Mouse (Mus musculus) kidney, adult 2 months (tissue): ENCODE results near the gene Igdcc3. TPM values are rescaled to one million over a fixed set of nuclear protein-coding genes. Genes with fewer than 3 reads are reported as not detected.

Experiments
- DNase-seq: peaks from one replicate; pipeline ENCODE4 v3.0.0; 2021
- H3K27ac ChIP-seq: fragments of 200-500 bp; 2 replicates; pipeline ENCODE4 v1.5.1; 2012; ENCODE audit warnings: low read depth, low read length, control low read depth, inconsistent platforms; ENCODE audit not compliant: insufficient read depth
- H3K27me3 ChIP-seq: fragments of 200-500 bp; replicated peaks from 2 replicates; pipeline ENCODE4 v1.6.1; 2012; ENCODE audit warnings: mild to moderate bottlenecking, moderate library complexity, low read length, inconsistent platforms; ENCODE audit not compliant: control insufficient read depth, insufficient read depth
- H3K36me3 ChIP-seq: fragments of 200-500 bp; 2 replicates; pipeline ENCODE4 v1.6.1; 2012; ENCODE audit warnings: mild to moderate bottlenecking, moderate library complexity, low read length, inconsistent platforms; ENCODE audit not compliant: control insufficient read depth, insufficient read depth
- H3K4me1 ChIP-seq: fragments of 200-500 bp; 2 replicates; pipeline ENCODE4 v1.6.1; 2011; ENCODE audit warnings: low read length; ENCODE audit not compliant: control insufficient read depth, insufficient read depth
- H3K4me3 ChIP-seq: fragments of 200-500 bp; 2 replicates; pipeline ENCODE4 v1.5.1; 2011; ENCODE audit warnings: mild to moderate bottlenecking, low read depth, low read length, control low read depth; ENCODE audit not compliant: insufficient read depth
- CTCF ChIP-seq: fragments of 200-500 bp; conservative IDR thresholded peaks from 2 replicates; pipeline ENCODE4 v1.5.1; 2011; ENCODE audit warnings: low read depth, mild to moderate bottlenecking, control low read depth, low read length, moderate library complexity, mixed read lengths; ENCODE audit not compliant: insufficient read depth, insufficient read length
- POLR2A ChIP-seq: fragments of 200-500 bp; IDR thresholded peaks from one replicate; pipeline ENCODE4 v1.6.1; 2011; ENCODE audit warnings: low read depth, low read length, control low read depth
- WGBS: fragments of 180-500 bp; shearing (Covaris S2); methylation state at CpG from one replicate; pipeline ENCODE4 v1.1.7; 2018; 5-methylcytosine and 5-hydroxymethylcytosine counted together
- polyA plus RNA-seq: library from polyadenylated mRNA; depleted of rRNA; stranded (reverse); fragments of >200 nt; gene quantifications from 2 replicates; pipeline ENCODE4 v1.2.3, GENCODE M21; 2012

The Igdcc3 gene
- polyA plus RNA-seq, 1 experiment = 0.72 TPM

DNA sequence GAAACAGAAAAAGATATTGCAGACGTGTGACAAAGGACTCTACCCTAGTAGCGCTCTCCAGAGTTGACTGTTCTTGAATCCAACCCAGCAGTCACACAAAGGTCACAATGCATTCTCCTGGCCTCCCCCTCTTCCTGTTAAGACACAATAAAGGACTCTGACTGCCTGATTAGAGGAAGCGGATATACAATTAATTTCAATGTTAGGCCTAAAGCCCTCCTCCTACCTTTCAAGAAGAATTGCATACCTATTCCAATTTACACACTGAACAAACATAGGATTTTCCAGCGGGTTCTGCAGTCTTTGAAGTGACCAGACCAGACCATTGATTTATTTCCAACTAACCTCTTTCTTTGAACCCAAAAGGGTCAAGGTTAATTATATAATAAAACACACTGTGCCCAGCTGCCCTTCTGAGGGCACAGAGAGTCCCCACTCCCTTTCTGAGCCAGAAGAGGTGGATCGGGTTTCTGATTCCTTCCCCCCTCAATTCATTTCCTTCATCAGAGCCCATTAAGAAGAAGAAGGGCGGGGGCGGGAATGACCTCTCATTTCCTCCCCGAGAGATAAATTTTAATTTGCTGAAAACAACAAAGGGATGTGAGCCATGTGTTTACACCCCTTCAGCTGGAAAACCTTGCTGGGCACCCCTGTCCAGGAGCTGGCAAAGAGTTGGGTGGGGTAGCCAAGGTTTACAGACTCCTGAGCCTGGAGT, 50.9 kb downstream of the Igdcc3 start:
- DNase-seq = peak; percentile 46
- no peaks in the 10 kb centered on the region for H3K36me3 ChIP-seq
- peaks cover 23% of the 10 kb centered on the region for H3K4me1 ChIP-seq
- TF ChIP-seq POLR2A (no peak), CTCF (no peak)
- no peaks in the 10 kb centered on the region for H3K27me3 ChIP-seq
- H3K27ac ChIP-seq = peak overlapping the region; percentile 48; the same call in 1 of the 2 replicates
- 35% methylated on average over 8 of the region's 8 CpGs for WGBS
- H3K4me3 ChIP-seq = no peak overlapping the region

DNA sequence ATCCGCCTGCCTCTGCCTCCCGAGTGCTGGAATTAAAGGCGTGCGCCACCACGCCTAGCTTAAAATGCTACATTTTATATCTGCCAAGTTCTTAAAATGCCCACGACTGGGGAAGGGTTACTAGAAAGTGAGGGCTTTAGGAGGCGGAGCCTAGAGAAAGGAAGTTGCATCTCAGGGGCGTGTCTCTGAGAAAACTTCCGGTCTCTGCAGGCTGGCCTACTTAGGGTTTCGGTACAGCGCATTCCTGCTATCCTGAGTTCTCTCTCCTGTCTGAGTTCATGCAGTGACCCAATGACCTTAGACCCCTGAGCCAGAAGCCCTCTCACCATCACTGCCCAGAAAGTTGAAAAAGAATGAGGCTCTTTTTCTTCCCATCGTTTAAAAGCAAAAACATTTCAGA, 52.2 kb downstream of the Igdcc3 start:
- Histone ChIP-seq H3K27ac (no peak overlapping the region), H3K27me3 (no peaks in the 10 kb centered on the region), H3K36me3 (no peaks in the 10 kb centered on the region), H3K4me1 (peaks cover 26% of the 10 kb centered on the region), H3K4me3 (no peak overlapping the region)
- no peak for TF ChIP-seq POLR2A
- TF ChIP-seq CTCF = no peak
- DNase-seq = no peak
- 71% methylated on average over 12 of the region's 12 CpGs for WGBS

DNA sequence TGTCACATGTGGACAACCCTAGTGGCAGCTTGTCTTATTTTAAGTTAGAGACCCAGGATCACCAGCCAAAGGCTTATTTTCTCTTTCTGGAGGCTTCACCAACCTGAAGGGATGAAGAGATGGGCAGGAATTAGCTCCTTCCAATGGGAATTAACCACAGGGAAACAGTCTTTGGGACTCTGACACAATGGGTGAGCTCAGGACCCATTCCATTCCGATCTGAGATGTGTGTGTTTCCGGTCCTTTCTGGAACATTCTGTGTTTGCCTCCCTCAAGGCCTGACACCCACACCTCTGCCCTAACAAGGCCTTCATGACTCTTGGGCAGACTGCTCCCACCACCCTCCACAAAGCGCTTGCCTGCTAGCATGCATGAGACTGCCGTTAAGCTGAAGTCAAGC, 54.1 kb downstream of the Igdcc3 start, which contains the start of gene Parp16:
TSS of gene Parp16 (plus strand) at position 301 of the 400 bp plus-strand sequence.
- Histone ChIP-seq H3K4me1 (peaks cover 26% of the 10 kb centered on the region), H3K27ac (peak within 1 kb of the TSS; percentile 94), H3K4me3 (no peak within 1 kb of the TSS), H3K36me3 (no peaks in the 10 kb centered on the region), H3K27me3 (no peaks in the 10 kb centered on the region)
- 66% methylated on average over 4 of the region's 4 CpGs for WGBS
- TF ChIP-seq POLR2A = no peak
- TF ChIP-seq CTCF = no peak
- DNase-seq = no peak

DNA sequence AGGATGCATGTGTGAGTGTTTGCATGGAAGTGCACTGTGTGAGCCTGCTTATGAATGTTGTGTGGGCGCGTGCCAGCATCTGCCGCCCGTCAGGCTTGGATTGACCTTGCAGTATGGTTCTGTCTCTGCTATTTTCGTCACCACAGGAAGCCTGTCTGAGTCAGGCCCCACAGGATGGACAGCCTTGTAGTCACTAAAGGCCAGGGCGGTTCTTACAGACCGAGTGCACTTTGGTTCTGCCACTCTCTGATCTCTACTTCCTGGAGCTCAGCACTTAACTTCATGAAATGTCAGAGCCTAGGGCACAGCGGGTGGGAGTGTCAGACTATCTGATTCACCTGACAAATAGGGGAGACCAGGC, 54.6 kb downstream of the Igdcc3 start:
- H3K27me3 ChIP-seq = no peaks in the 10 kb centered on the region
- no peak for TF ChIP-seq CTCF
- peak overlapping the region; percentile 94 for H3K27ac ChIP-seq
- DNase-seq = peak; percentile 74
- H3K4me3 ChIP-seq = no peak overlapping the region
- peaks cover 26% of the 10 kb centered on the region for H3K4me1 ChIP-seq
- 16% methylated on average over 8 of the region's 8 CpGs for WGBS
- no peaks in the 10 kb centered on the region for H3K36me3 ChIP-seq

DNA sequence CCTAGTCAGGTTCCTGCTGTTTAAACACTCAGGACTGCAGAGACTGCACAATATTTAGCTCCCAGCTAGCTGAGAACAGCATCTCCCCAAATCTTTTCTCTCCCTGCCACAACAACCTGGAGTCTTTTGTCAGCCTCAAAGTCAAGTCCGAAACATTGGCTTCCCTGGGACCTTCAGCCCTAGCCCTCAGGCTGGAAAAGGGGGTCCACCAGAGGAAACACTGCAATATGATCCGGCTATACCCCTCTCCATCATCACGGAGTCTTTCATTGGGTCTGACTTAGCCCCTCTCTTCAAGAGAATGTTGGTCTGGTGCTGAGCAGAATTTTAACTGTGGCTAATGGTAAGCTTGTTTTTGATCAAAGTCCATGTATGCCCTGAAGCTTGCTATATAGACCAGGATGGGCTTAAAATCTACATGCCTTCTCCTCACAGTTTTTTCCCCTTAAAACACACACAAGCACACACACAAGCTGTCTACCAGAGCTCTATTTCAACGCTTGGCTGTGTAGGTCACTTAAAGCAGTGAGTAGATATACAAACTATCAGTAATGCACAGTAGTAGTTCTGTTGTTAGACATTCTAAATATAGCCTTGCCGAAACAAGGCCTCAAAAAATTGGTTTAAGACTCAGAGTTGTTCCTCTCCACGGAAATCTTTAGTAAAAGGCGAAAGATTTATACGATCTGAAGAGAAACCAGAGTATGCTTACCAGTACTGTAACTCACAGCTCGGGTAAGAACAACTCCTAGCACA, 55.2 kb downstream of the Igdcc3 start:
- Histone ChIP-seq H3K4me1 (peaks cover 25% of the 10 kb centered on the region), H3K4me3 (no peak overlapping the region), H3K27me3 (no peaks in the 10 kb centered on the region), H3K36me3 (no peaks in the 10 kb centered on the region), H3K27ac (peak overlapping the region; percentile 94)
- WGBS = 9% methylated on average over 9 of the region's 9 CpGs
- TF ChIP-seq POLR2A = peak; percentile 19
- TF ChIP-seq CTCF = no peak
- no peak for DNase-seq

DNA sequence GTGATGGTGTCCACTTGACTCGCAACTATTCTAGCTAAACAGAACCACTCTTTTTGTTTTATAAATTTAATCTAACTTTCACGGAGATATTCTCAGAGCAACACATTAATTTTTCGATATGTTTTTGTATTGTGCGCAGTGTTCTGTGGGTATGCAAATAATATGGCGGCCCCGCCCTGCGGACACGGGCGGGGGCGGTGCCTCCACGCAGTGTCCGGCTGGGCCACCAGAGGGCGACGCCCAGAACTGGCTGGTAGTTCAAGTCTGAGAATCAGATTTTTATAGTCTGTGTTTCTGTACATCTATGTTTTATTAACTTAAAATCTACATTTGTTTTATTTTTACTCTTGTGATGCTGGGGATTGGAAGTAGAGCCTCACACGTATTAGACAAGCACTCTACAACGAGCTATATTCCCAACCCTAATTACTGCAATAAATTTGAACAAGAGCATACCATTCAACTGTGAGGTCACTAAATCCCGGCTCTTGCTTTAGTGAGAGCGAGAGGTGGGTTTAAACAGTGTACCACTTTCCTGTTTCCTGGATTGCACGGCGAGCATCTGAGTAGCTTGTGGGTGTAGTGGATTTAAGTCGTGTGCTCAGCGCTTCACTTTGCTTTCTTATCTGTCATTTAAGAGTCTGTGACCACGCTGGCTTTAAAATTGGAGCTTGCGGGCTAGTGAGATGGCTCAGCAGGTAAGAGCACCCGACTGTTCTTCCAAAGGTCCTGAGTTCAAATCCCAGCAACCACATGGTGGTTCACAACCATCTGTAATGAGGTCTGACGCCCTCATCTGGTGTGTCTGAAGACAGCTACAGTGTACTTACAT, 56.0 kb downstream of the Igdcc3 start:
- 13% methylated on average over 26 of the region's 26 CpGs for WGBS
- H3K27ac ChIP-seq = peak overlapping the region; percentile 94
- TF ChIP-seq CTCF (peak; percentile 77), POLR2A (no peak)
- peaks cover 20% of the 10 kb centered on the region for H3K4me1 ChIP-seq
- no peaks in the 10 kb centered on the region for H3K27me3 ChIP-seq
- no peak overlapping the region for H3K4me3 ChIP-seq
- no peaks in the 10 kb centered on the region for H3K36me3 ChIP-seq
- DNase-seq = peak; percentile 96
